Mouse (Mus musculus) limb, embryonic 14.5 days (tissue): ENCODE results near the gene Zscan4-ps3. TPM values are rescaled to one million over a fixed set of nuclear protein-coding genes. Genes with fewer than 3 reads are reported as not detected.
"Not testable (repeated sequence)": the region's sequence is repeated elsewhere in the genome, so short reads cannot be mapped to it uniquely, and the experiment has no call there.

ENCODE experiments used
- ATAC-seq: fragments of 200-750 bp; cut with Nextera tagmentation; 2 replicates; pipeline ENCODE4 v1.8.0; 2017; ENCODE audit warnings: low read depth, moderate number of reproducible peaks, moderate TSS enrichment; ENCODE audit not compliant: low FRiP score
- DNase-seq: peaks from one replicate; pipeline ENCODE4 v3.0.0-alpha.2; 2015; ENCODE audit warnings: low spot score
- H3K27ac ChIP-seq: fragments of 300-500 bp; sonication (generic); replicated peaks from 2 replicates; pipeline ENCODE4 v1.5.1; 2014; ENCODE audit warnings: low read depth, mild to moderate bottlenecking, low read length, moderate library complexity, mixed read lengths
- H3K27me3 ChIP-seq: fragments of 300-500 bp; sonication (generic); 2 replicates; pipeline ENCODE4 v1.6.1; 2014; ENCODE audit warnings: low read length, mixed read lengths; ENCODE audit not compliant: control insufficient read depth, insufficient read depth
- H3K36me3 ChIP-seq: fragments of 300-500 bp; sonication (generic); 2 replicates; pipeline ENCODE4 v1.6.1; 2014; ENCODE audit warnings: mild to moderate bottlenecking, low read length, moderate library complexity, mixed read lengths; ENCODE audit not compliant: control insufficient read depth, insufficient read depth
- H3K4me1 ChIP-seq: fragments of 300-500 bp; sonication (generic); 2 replicates; pipeline ENCODE4 v1.6.1; 2014; ENCODE audit warnings: antibody characterized with exemption, low read length, mixed read lengths; ENCODE audit not compliant: control insufficient read depth, insufficient read depth
- H3K4me2 ChIP-seq: fragments of 300-500 bp; sonication (generic); replicated peaks from 2 replicates; pipeline ENCODE4 v1.6.1; 2014; ENCODE audit warnings: low read depth, mild to moderate bottlenecking, low read length, moderate library complexity; ENCODE audit not compliant: severe bottlenecking
- H3K4me3 ChIP-seq: fragments of 300-500 bp; sonication (generic); replicated peaks from 2 replicates; pipeline ENCODE4 v1.5.1; 2014; ENCODE audit warnings: low read length
- H3K9ac ChIP-seq: fragments of 300-500 bp; sonication (generic); 2 replicates; pipeline ENCODE4 v1.6.1; 2014; ENCODE audit warnings: mild to moderate bottlenecking, low read depth, low read length, moderate library complexity; ENCODE audit not compliant: severe bottlenecking
- H3K9me3 ChIP-seq: fragments of 300-500 bp; sonication (generic); 2 replicates; pipeline ENCODE4 v1.6.1; 2016; ENCODE audit warnings: low read length; ENCODE audit not compliant: control insufficient read depth
- WGBS: fragments of 180-500 bp; shearing (Covaris S2); extraction: QIAGEN DNeasy Blood & Tissue Kit; methylation state at CpG from one replicate; pipeline ENCODE4 v1.1.7; 2014; 5-methylcytosine and 5-hydroxymethylcytosine counted together
- polyA plus RNA-seq, 2 experiments: library from polyadenylated mRNA; depleted of rRNA in 1 of 2; stranded (reverse) in 1 of 2; unstranded in 1 of 2; fragments of >200 nt; fragmentation: Nextera tagmentation in 1 of 2; extraction: Ambion mirVana in 1 of 2; gene quantifications; 2 replicates each; pipeline versions ENCODE4 v1.2.1 to v1.2.3; 2012 to 2014

Gene Zscan4-ps3
- polyA plus RNA-seq (2012; rRNA removed) (not detected in 2 replicates), polyA plus RNA-seq (2014; fragmentation: Nextera tagmentation; extraction: Ambion mirVana) (not detected in 2 replicates)

DNA sequence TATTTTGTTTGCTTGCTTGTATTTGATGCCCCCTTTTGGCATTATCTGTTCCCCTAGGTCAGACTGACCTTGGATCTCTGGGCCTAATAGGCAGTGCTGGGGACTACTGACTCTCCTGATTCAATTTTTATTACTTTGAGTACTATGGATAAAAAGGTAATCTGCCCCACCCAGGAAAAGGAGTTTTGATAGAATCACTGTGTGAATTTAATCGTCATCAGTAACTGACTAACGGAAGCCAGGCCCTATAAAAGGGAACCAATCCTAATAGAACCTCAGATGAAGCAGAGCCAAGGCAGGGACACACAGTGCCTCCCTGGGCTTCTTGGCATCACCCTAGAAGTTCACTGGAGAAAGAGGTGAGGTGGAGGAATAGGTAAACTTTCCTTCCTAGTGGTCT is at the start of gene Zscan4-ps3:
Zscan4-ps3 (plus strand) TSS at position 301 of the 400 bp plus-strand sequence.
- ATAC-seq, H3K36me3 ChIP-seq, H3K4me3 ChIP-seq, H3K4me2 ChIP-seq, H3K4me1 ChIP-seq, H3K9ac ChIP-seq, DNase-seq, H3K27ac ChIP-seq, H3K9me3 ChIP-seq, H3K27me3 ChIP-seq: not testable (repeated sequence)
- WGBS: 91% methylated on average over 2 of the region's 2 CpGs

DNA sequence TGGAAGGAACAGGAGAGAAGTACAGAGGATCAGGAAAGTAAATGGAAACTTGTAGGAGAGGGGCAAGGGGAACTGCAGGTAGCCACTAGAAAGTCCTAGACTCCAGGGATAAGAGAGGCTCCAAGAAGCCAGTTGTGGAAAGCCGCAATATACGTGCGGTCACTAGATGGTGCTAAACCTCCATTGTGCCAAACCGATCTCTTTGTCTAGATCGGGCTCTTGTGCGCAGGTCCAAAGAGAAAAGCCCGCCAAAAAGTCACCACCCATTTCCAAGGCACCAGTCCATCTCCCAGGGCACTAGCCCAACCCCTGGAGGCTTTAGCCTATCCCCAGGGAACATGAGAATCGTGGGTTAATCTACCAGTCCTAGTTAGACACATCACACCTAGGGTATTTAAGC is 8.0 kb downstream of the Zscan4-ps3 start:
- peak; percentile 6 for DNase-seq

More for the DNA sequence above, 8.0 kb downstream of the Zscan4-ps3 start:
- ATAC-seq, H3K36me3 ChIP-seq, H3K9me3 ChIP-seq, H3K27me3 ChIP-seq, H3K9ac ChIP-seq, H3K4me2 ChIP-seq, H3K4me3 ChIP-seq, H3K4me1 ChIP-seq, H3K27ac ChIP-seq: not testable (repeated sequence)
- 3% methylated on average over 8 of the region's 8 CpGs for WGBS

Other genes with a start within 250 kb of the Zscan4-ps3 start
- not detected in 2 replicates for gene Zscan4f, start 211.4 kb upstream of the Zscan4-ps3 start, polyA plus RNA-seq (2012; rRNA removed)
- gene Zscan4f, start 211.4 kb upstream of the Zscan4-ps3 start, polyA plus RNA-seq (2014; fragmentation: Nextera tagmentation; extraction: Ambion mirVana): not detected in 2 replicates
- gene Zscan4-ps2, start 95.0 kb upstream of the Zscan4-ps3 start, polyA plus RNA-seq (2012; rRNA removed): not detected in 2 replicates
- gene Zscan4-ps2, start 95.0 kb upstream of the Zscan4-ps3 start, polyA plus RNA-seq (2014; fragmentation: Nextera tagmentation; extraction: Ambion mirVana): not detected in 2 replicates
- gene Vmn1r72, start 70.8 kb downstream of the Zscan4-ps3 start, polyA plus RNA-seq (2012; rRNA removed): not detected in 2 replicates
- gene Vmn1r72, start 70.8 kb downstream of the Zscan4-ps3 start, polyA plus RNA-seq (2014; fragmentation: Nextera tagmentation; extraction: Ambion mirVana): not detected in 2 replicates
- gene Vmn1r73, start 121.0 kb downstream of the Zscan4-ps3 start, polyA plus RNA-seq (2012; rRNA removed): not detected in 2 replicates
- not detected in 2 replicates for gene Vmn1r73, start 121.0 kb downstream of the Zscan4-ps3 start, polyA plus RNA-seq (2014; fragmentation: Nextera tagmentation; extraction: Ambion mirVana)
- not detected in 2 replicates for gene Vmn1r74, start 224.7 kb downstream of the Zscan4-ps3 start, polyA plus RNA-seq (2012; rRNA removed)
- gene Vmn1r74, start 224.7 kb downstream of the Zscan4-ps3 start, polyA plus RNA-seq (2014; fragmentation: Nextera tagmentation; extraction: Ambion mirVana): not detected in 2 replicates